Mouse (Mus musculus) myocyte (in vitro differentiated cells): Measurements from ENCODE around the gene Tmem63c. TPM values are rescaled to one million over a fixed set of nuclear protein-coding genes. Genes with fewer than 3 reads are reported as not detected.

Experiments
- H3K27me3 ChIP-seq: one replicate; pipeline ENCODE4 v1.6.1; 2011; ENCODE audit not compliant: control insufficient read depth, insufficient read depth, insufficient read length
- H3K36me3 ChIP-seq: one replicate; pipeline ENCODE4 v1.6.1; 2011; ENCODE audit not compliant: control insufficient read depth, insufficient read depth
- H3K4me2 ChIP-seq: one replicate; pipeline ENCODE4 v1.6.1; 2011; ENCODE audit warnings: low read depth, control low read depth
- H3K4me3 ChIP-seq: one replicate; pipeline ENCODE4 v1.5.1; 2011; ENCODE audit warnings: mild to moderate bottlenecking, control low read depth, moderate library complexity
- H3K79me2 ChIP-seq: one replicate; pipeline ENCODE4 v1.6.1; 2011; ENCODE audit not compliant: control insufficient read depth, insufficient read depth
- H3ac ChIP-seq: one replicate; pipeline ENCODE4 v1.6.1; 2011; ENCODE audit not compliant: control insufficient read depth, insufficient read length
- CEBPB ChIP-seq: IDR thresholded peaks from 2 replicates; pipeline ENCODE4 v1.6.1; 2011; ENCODE audit warnings: mild to moderate bottlenecking, moderate library complexity; ENCODE audit not compliant: poor library complexity, insufficient read depth, severe bottlenecking
- E2F4 ChIP-seq: IDR thresholded peaks from one replicate; pipeline ENCODE4 v1.6.1; 2011; ENCODE audit warnings: mild to moderate bottlenecking, control low read depth, moderate library complexity; ENCODE audit not compliant: insufficient read depth
- MAX ChIP-seq: IDR thresholded peaks from one replicate; pipeline ENCODE4 v1.6.1; 2011; ENCODE audit warnings: low read depth, mild to moderate bottlenecking, control low read depth
- MYOD1 ChIP-seq, 3 experiments: IDR thresholded peaks; one replicate each; pipeline ENCODE4 v1.6.1; 2011; ENCODE audit warnings: control low read depth in 2 of 3, low read depth in 2 of 3, mild to moderate bottlenecking in 2 of 3, moderate library complexity in 1 of 3; ENCODE audit not compliant: insufficient read length in 2 of 3, control insufficient read depth in 1 of 3
- MYOG ChIP-seq, 3 experiments: IDR thresholded peaks; one replicate each; pipeline ENCODE4 v1.6.1; 2011; ENCODE audit warnings: control low read depth in 2 of 3, low read depth in 2 of 3, mild to moderate bottlenecking in 2 of 3; ENCODE audit not compliant: insufficient read length in 2 of 3, control insufficient read depth in 1 of 3, insufficient read depth in 1 of 3
- POLR2A ChIP-seq: IDR thresholded peaks from one replicate; pipeline ENCODE4 v1.6.1; 2011; ENCODE audit warnings: low read depth, mild to moderate bottlenecking, control low read depth, moderate library complexity; ENCODE audit not compliant: insufficient read length
- POLR2AphosphoS2 ChIP-seq: IDR thresholded peaks from one replicate; pipeline ENCODE4 v1.6.1; 2011; ENCODE audit warnings: low read depth, control low read depth; ENCODE audit not compliant: insufficient read length
- REST ChIP-seq: IDR thresholded peaks from one replicate; pipeline ENCODE4 v1.6.1; 2011; ENCODE audit warnings: mild to moderate bottlenecking, control low read depth, moderate library complexity; ENCODE audit not compliant: insufficient read depth, insufficient read length
- SRF ChIP-seq: IDR thresholded peaks from one replicate; pipeline ENCODE4 v1.6.1; 2011; ENCODE audit warnings: low read depth; ENCODE audit not compliant: control insufficient read depth, insufficient read length
- TCF12 ChIP-seq: IDR thresholded peaks from one replicate; pipeline ENCODE4 v1.6.1; 2011; ENCODE audit warnings: mild to moderate bottlenecking, control low read depth; ENCODE audit not compliant: poor library complexity, insufficient read depth, severe bottlenecking
- TCF3 ChIP-seq: IDR thresholded peaks from one replicate; pipeline ENCODE4 v1.6.1; 2011; ENCODE audit warnings: low read depth, control low read depth; ENCODE audit not compliant: insufficient read length
- USF1 ChIP-seq: IDR thresholded peaks from one replicate; pipeline ENCODE4 v1.6.1; 2011; ENCODE audit warnings: low read depth, mild to moderate bottlenecking, control low read depth, moderate library complexity
- polyA plus RNA-seq: library from polyadenylated mRNA; unstranded; fragments of >200 nt; fragmentation: generic; extraction: Trizol; gene quantifications from one replicate; pipeline ENCODE4 v1.2.1, GENCODE M21; 2012; ENCODE audit warnings: missing spikeins

Gene Tmem63c
- polyA plus RNA-seq, 1 experiment, result not detected

GRCm38 (mm10) chr12:87089255-87089654, 68.1 kb downstream of the Tmem63c start:
- no peaks in the 10 kb centered on the region for H3K79me2 ChIP-seq
- H3K4me2 ChIP-seq, result no peak overlapping the region
- no peak for TF ChIP-seq MYOD1 (IDR thresholded peaks at IDR 0.05; ENCODE audit: control insufficient read depth in 1 of 3, insufficient read length in 2 of 3, low read depth in 2 of 3)
- no peak for TF ChIP-seq CEBPB
- no peak for TF ChIP-seq REST
- TF ChIP-seq MAX, result no peak
- no peak overlapping the region for H3K4me3 ChIP-seq
- H3K27me3 ChIP-seq, result peaks cover 30% of the 10 kb centered on the region
- H3ac ChIP-seq, result no peak overlapping the region
- no peaks in the 10 kb centered on the region for H3K36me3 ChIP-seq

- Histone ChIP-seq H3K27me3 (peaks cover 30% of the 10 kb centered on the region), H3K79me2 (no peaks in the 10 kb centered on the region), H3K4me3 (no peak overlapping the region), H3ac (no peak overlapping the region), H3K4me2 (no peak overlapping the region), H3K36me3 (no peaks in the 10 kb centered on the region)
- TF ChIP-seq MAX (no peak), MYOG (IDR thresholded peaks at IDR 0.05; ENCODE audit: control insufficient read depth in 1 of 3, insufficient read depth in 1 of 3, insufficient read length in 2 of 3, low read depth in 2 of 3) (no peak), TCF3 (no peak), POLR2AphosphoS2 (no peak), REST (no peak), TCF12 (no peak), POLR2A (no peak)
Observed at GRCm38 (mm10) chr12:87089701-87090100, 68.6 kb downstream of the Tmem63c start.

GRCm38 (mm10) chr12:87091916-87092315, 70.8 kb downstream of the Tmem63c start:
- Histone ChIP-seq H3ac (no peak overlapping the region), H3K4me3 (no peak overlapping the region), H3K27me3 (peaks cover 39% of the 10 kb centered on the region), H3K79me2 (no peaks in the 10 kb centered on the region), H3K4me2 (no peak overlapping the region), H3K36me3 (no peaks in the 10 kb centered on the region)
- no peak for TF ChIP-seq TCF12
- no peak for TF ChIP-seq MYOG (IDR thresholded peaks at IDR 0.05; ENCODE audit: control insufficient read depth in 1 of 3, insufficient read depth in 1 of 3, insufficient read length in 2 of 3, low read depth in 2 of 3)
- no peak for TF ChIP-seq REST

GRCm38 (mm10) chr12:87093249-87093648, 72.1 kb downstream of the Tmem63c start:
- H3K4me2 ChIP-seq, result no peak overlapping the region

GRCm38 (mm10) chr12:87093671-87094070, 72.5 kb downstream of the Tmem63c start:
- Histone ChIP-seq H3ac (no peak overlapping the region), H3K36me3 (no peaks in the 10 kb centered on the region), H3K4me2 (no peak overlapping the region), H3K79me2 (no peaks in the 10 kb centered on the region), H3K27me3 (peaks cover 55% of the 10 kb centered on the region), H3K4me3 (no peak overlapping the region)
- TF ChIP-seq REST (no peak), SRF (no peak), POLR2AphosphoS2 (no peak), CEBPB (no peak), E2F4 (no peak), MYOD1 (IDR thresholded peaks at IDR 0.05; ENCODE audit: control insufficient read depth in 1 of 3, insufficient read length in 2 of 3, low read depth in 2 of 3) (no peak), TCF12 (no peak), POLR2A (no peak), MYOG (IDR thresholded peaks at IDR 0.05; ENCODE audit: control insufficient read depth in 1 of 3, insufficient read depth in 1 of 3, insufficient read length in 2 of 3, low read depth in 2 of 3) (no peak), TCF3 (no peak), USF1 (no peak), MAX (no peak)

More at GRCm38 (mm10) chr12:87093249-87093648, 72.1 kb downstream of the Tmem63c start:
- Histone ChIP-seq H3K79me2 (no peaks in the 10 kb centered on the region), H3ac (no peak overlapping the region), H3K4me3 (no peak overlapping the region), H3K36me3 (no peaks in the 10 kb centered on the region), H3K27me3 (peaks cover 52% of the 10 kb centered on the region)
- TF ChIP-seq MYOD1 (IDR thresholded peaks at IDR 0.05; ENCODE audit: control insufficient read depth in 1 of 3, insufficient read length in 2 of 3, low read depth in 2 of 3), result no peak
- no peak for TF ChIP-seq E2F4
- no peak for TF ChIP-seq POLR2A
- no peak for TF ChIP-seq SRF
- TF ChIP-seq MAX, result no peak
- TF ChIP-seq USF1, result no peak
- no peak for TF ChIP-seq CEBPB
- no peak for TF ChIP-seq TCF12
- TF ChIP-seq POLR2AphosphoS2, result no peak
- TF ChIP-seq REST, result no peak
- no peak for TF ChIP-seq MYOG (IDR thresholded peaks at IDR 0.05; ENCODE audit: control insufficient read depth in 1 of 3, insufficient read depth in 1 of 3, insufficient read length in 2 of 3, low read depth in 2 of 3)
- no peak for TF ChIP-seq TCF3
